Mouse (Mus musculus) liver, adult 2 months (tissue): ENCODE data around the gene Kcp. TPM values are rescaled to one million over a fixed set of nuclear protein-coding genes. Genes with fewer than 3 reads are reported as not detected.

Experiments used
- DNase-seq: peaks from one replicate; pipeline ENCODE4 v3.0.0-alpha.2; 2011; ENCODE audit warnings: low read depth, low spot score; ENCODE audit errors: extremely low read depth
- H3K27ac ChIP-seq: fragments of 200-500 bp; replicated peaks from 2 replicates; pipeline ENCODE4 v1.5.1; 2012; ENCODE audit warnings: low read depth, mild to moderate bottlenecking, control low read depth, inconsistent platforms, low read length; ENCODE audit not compliant: insufficient read depth
- H3K27me3 ChIP-seq: fragments of 200-500 bp; 2 replicates; pipeline ENCODE4 v1.6.1; 2012; ENCODE audit warnings: mild to moderate bottlenecking, moderate library complexity, low read length, inconsistent platforms; ENCODE audit not compliant: control insufficient read depth, insufficient read depth
- H3K36me3 ChIP-seq: fragments of 200-500 bp; 2 replicates; pipeline ENCODE4 v1.6.1; 2012; ENCODE audit warnings: low read length, inconsistent platforms; ENCODE audit not compliant: control insufficient read depth, insufficient read depth
- H3K4me1 ChIP-seq: fragments of 200-500 bp; 2 replicates; pipeline ENCODE4 v1.6.1; 2011; ENCODE audit warnings: low read length; ENCODE audit not compliant: control insufficient read depth, insufficient read depth
- H3K4me3 ChIP-seq: fragments of 200-500 bp; 2 replicates; pipeline ENCODE4 v1.5.1; 2011; ENCODE audit warnings: low read depth, mild to moderate bottlenecking, control low read depth, low read length, moderate library complexity; ENCODE audit not compliant: insufficient read depth
- H3K79me2 ChIP-seq: fragments of 200-500 bp; 2 replicates; pipeline ENCODE4 v1.6.1; 2012; ENCODE audit warnings: inconsistent platforms, mild to moderate bottlenecking, low read length, moderate library complexity; ENCODE audit not compliant: control insufficient read depth, insufficient read depth
- H3K9ac ChIP-seq: fragments of 200-500 bp; 2 replicates; pipeline ENCODE4 v1.6.1; 2012; ENCODE audit warnings: low read depth, mild to moderate bottlenecking, control low read depth, inconsistent platforms, low read length
- CTCF ChIP-seq: fragments of 200-500 bp; IDR thresholded peaks from 2 replicates; pipeline ENCODE4 v1.5.1; 2011; ENCODE audit warnings: low read depth, low read length, control low read depth
- POLR2A ChIP-seq: fragments of 200-500 bp; IDR thresholded peaks from 2 replicates; pipeline ENCODE4 v1.6.1; 2011; ENCODE audit warnings: low read length, control low read depth; ENCODE audit not compliant: insufficient read depth; ENCODE audit errors: extremely low read depth
- WGBS: fragments of 180-500 bp; shearing (Covaris S2); methylation state at CpG from one replicate; pipeline ENCODE4 v1.1.7; 2018; 5-methylcytosine and 5-hydroxymethylcytosine counted together
- polyA plus RNA-seq: library from polyadenylated mRNA; depleted of rRNA; stranded (reverse); fragments of >200 nt; gene quantifications from 2 replicates; pipeline ENCODE4 v1.2.3, GENCODE M21; 2012
- total RNA-seq: library from RNA; depleted of rRNA; stranded (reverse); fragments of >200 nt; gene quantifications from 2 replicates; pipeline ENCODE4 v1.2.3, GENCODE M21; 2014

The Kcp gene
- total and polyA plus RNA-seq, 2 experiments = 1.8 to 10.2 TPM

DNA sequence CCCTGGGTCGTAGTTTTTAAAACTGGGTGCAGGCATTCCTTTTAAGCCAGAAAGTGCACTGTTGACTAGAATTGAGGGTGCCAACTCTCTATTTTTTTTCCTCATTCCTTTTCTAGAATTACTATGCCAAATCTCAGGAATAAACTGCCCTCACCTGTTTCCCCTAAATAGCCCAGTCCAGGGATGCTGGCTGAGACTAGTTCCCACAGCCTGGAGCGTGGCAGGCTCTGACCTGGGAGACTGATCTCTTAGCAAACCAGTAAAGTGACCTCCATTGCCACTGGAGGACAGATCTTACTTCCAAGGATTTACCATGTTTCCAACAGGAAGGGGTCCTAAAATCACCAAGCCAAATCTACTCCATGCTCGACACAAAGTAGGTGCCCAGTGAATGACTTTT, 38.9 kb downstream of the Kcp start:
- WGBS = 78% methylated on average over 3 of the region's 3 CpGs
- Histone ChIP-seq H3K9ac (no peak overlapping the region), H3K27ac (no peak overlapping the region), H3K79me2 (no peaks in the 10 kb centered on the region; the same call in 1 of the 2 replicates), H3K4me3 (no peak overlapping the region), H3K4me1 (peaks cover 4% of the 10 kb centered on the region; the same call in 1 of the 2 replicates), H3K36me3 (no peaks in the 10 kb centered on the region), H3K27me3 (no peaks in the 10 kb centered on the region)
- DNase-seq = no peak
- TF ChIP-seq CTCF (no peak), POLR2A (no peak)

DNA sequence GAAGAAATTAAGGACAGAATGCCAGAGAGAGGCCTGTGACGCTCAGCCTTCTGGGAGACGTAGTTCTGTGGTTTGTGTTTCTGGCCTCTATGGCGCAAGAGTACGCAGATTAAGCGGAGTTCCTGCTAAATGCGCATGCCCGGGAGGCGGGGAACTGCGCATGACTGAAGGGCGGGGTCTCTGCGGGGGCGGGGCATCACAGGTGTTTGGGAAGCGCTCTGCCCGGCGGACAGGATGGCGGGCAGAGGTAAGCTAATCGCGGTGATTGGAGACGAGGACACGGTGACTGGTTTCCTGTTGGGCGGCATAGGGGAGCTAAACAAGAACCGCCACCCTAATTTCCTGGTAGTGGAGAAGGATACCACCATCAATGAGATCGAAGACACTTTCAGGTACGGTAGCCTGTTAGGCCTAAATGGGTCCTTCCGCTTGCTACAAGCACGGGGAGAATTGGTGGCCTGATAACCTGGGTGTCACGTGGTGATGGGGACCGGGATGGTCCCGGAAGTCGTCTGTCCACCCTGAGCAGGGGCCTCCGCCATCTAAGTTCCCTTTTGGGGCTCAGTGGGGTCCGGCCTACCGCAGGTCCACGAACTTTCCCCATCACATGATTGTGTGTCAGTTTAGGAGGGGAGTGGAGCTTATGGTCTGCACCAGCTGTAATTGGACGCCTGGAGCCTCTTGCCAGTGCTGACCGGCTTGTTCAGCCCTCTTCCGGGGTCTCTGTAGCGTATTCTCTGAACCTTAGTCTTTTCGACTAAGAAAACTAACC, 40.0 kb downstream of the Kcp start, which contains the start of gene Atp6v1f:
TSS of gene Atp6v1f (plus strand) at position 136 of the 772 bp plus-strand sequence.
- peak; percentile 90 for DNase-seq
- H3K79me2 ChIP-seq = no peaks in the 10 kb centered on the region; the same call in 1 of the 2 replicates
- H3K27me3 ChIP-seq = no peaks in the 10 kb centered on the region
- peak within 1 kb of the TSS; percentile 66 for H3K27ac ChIP-seq
- H3K9ac ChIP-seq = peak within 1 kb of the TSS; percentile 73
- H3K4me3 ChIP-seq = peak within 1 kb of the TSS; percentile 58
- H3K4me1 ChIP-seq = peaks cover 4% of the 10 kb centered on the region; the same call in 1 of the 2 replicates
- TF ChIP-seq POLR2A (peak; percentile 27; the same call in 1 of the 2 replicates), CTCF (no peak)
- H3K36me3 ChIP-seq = no peaks in the 10 kb centered on the region
- WGBS = under 1% methylated on average over 39 of the region's 39 CpGs

DNA sequence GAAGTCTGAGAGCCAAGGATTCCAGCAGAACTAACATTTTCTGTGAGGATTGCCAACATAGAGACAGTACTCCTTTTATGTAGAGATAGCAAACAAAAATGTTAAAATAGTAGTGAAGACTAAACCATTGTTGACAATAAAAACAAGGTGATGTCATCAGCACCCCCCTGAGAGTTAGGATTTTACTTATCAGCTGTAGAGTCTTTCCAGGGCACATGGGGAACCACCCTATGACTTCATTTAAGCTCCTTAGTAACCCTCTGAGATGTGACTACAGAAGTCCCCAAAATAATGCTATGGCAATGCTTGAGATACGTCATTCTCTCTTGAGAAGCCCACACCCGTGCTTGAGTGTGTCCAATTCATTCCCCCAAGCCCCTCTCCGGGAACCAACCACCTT, 44.4 kb downstream of the Kcp start:
- Histone ChIP-seq H3K27me3 (no peaks in the 10 kb centered on the region), H3K4me1 (peaks cover under 1% of the 10 kb centered on the region; the same call in 1 of the 2 replicates), H3K79me2 (no peaks in the 10 kb centered on the region), H3K4me3 (no peak overlapping the region), H3K36me3 (no peaks in the 10 kb centered on the region), H3K9ac (no peak overlapping the region), H3K27ac (no peak overlapping the region)
- no peak for DNase-seq
- WGBS = 84% methylated on average over 3 of the region's 3 CpGs
- TF ChIP-seq POLR2A (no peak), CTCF (no peak)

DNA sequence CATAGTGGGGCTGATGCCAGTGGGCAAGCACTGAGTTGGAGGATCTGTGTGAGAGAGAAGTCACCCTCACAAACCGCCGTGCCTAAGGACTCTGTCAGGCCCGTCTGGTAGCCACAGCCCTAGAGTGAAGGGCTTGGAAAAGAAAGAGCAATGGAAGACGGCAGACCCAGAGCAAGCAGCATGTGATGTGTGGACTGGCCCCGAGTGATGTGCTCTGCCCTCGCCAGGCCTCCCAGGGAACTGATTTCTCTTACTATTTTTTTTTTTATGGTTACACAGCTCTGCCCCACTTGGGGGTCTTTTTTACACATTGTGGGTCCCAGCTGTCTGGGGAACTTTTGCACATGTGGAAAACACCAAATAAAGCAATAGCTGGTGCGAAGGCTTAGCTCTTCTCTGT, 46.2 kb downstream of the Kcp start:
- WGBS = 73% methylated on average over 7 of the region's 7 CpGs
- no peak for TF ChIP-seq POLR2A
- TF ChIP-seq CTCF = no peak
- H3K79me2 ChIP-seq = no peaks in the 10 kb centered on the region
- H3K36me3 ChIP-seq = no peaks in the 10 kb centered on the region
- DNase-seq = no peak
- H3K4me3 ChIP-seq = no peak overlapping the region
- H3K4me1 ChIP-seq = no peaks in the 10 kb centered on the region
- no peaks in the 10 kb centered on the region for H3K27me3 ChIP-seq
- H3K27ac ChIP-seq = no peak overlapping the region
- no peak overlapping the region for H3K9ac ChIP-seq

DNA sequence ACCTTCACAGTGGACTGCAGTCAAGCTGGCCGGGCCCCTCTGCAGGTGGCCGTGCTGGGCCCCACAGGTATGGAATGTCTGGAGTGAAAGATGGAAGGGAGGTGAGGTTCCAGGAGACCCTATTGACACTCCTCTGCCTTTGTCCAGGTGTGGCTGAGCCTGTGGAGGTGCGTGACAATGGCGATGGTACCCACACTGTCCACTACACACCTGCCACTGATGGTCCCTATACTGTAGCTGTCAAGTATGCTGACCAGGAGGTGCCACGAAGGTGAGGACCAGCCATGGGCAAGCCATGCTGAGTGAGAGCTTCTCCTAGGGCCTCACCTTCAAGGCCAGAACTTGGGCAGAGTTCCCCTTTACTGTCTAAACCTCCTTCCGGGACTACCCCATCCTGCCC, 57.1 kb downstream of the Kcp start:
- Histone ChIP-seq H3K27ac (no peak overlapping the region), H3K36me3 (no peaks in the 10 kb centered on the region), H3K4me3 (no peak overlapping the region), H3K9ac (no peak overlapping the region), H3K4me1 (no peaks in the 10 kb centered on the region), H3K79me2 (no peaks in the 10 kb centered on the region), H3K27me3 (no peaks in the 10 kb centered on the region)
- no peak for DNase-seq
- TF ChIP-seq CTCF (no peak), POLR2A (no peak)
- 93% methylated on average over 6 of the region's 6 CpGs for WGBS

- Histone ChIP-seq H3K79me2 (no peaks in the 10 kb centered on the region), H3K27ac (no peak overlapping the region), H3K27me3 (no peaks in the 10 kb centered on the region), H3K4me1 (no peaks in the 10 kb centered on the region), H3K4me3 (no peak overlapping the region), H3K9ac (no peak overlapping the region), H3K36me3 (no peaks in the 10 kb centered on the region)
- TF ChIP-seq POLR2A (no peak), CTCF (no peak)
- DNase-seq = no peak
- 29% methylated on average over 4 of the region's 4 CpGs for WGBS
Observed at GRCm38 (mm10) chr6:29449858-29450257, 57.9 kb downstream of the Kcp start.
